Mouse (Mus musculus) cerebellum, adult 2 months (tissue): Measurements from ENCODE around the gene Ctnnbl1. TPM values are rescaled to one million over a fixed set of nuclear protein-coding genes. Genes with fewer than 3 reads are reported as not detected.

ENCODE experiments used
- DNase-seq, 2 experiments: peaks; one replicate each; pipeline ENCODE4 v3.0.0; 2021
- H3K27ac ChIP-seq: fragments of 200-500 bp; 2 replicates; pipeline ENCODE4 v1.5.1; 2012; ENCODE audit warnings: low read length, control low read depth, inconsistent platforms; ENCODE audit not compliant: insufficient read depth
- H3K27me3 ChIP-seq: fragments of 200-500 bp; 2 replicates; pipeline ENCODE4 v1.6.1; 2012; ENCODE audit warnings: inconsistent platforms, mild to moderate bottlenecking, low read length, moderate library complexity; ENCODE audit not compliant: control insufficient read depth, insufficient read depth
- H3K4me1 ChIP-seq: fragments of 200-500 bp; 2 replicates; pipeline ENCODE4 v1.6.1; 2011; ENCODE audit warnings: low read length; ENCODE audit not compliant: control insufficient read depth, insufficient read depth
- H3K4me3 ChIP-seq: fragments of 200-500 bp; replicated peaks from 2 replicates; pipeline ENCODE3; 2011; ENCODE audit warnings: mild to moderate bottlenecking, low read depth, low read length, control low read depth; ENCODE audit not compliant: insufficient read depth
- CTCF ChIP-seq: fragments of 200-500 bp; IDR thresholded peaks from 2 replicates; pipeline ENCODE4 v1.5.1; 2011; ENCODE audit warnings: low read depth, mild to moderate bottlenecking, control low read depth, low read length, moderate library complexity, borderline replicate concordance; ENCODE audit not compliant: insufficient read depth
- POLR2A ChIP-seq: fragments of 200-500 bp; IDR thresholded peaks from 2 replicates; pipeline ENCODE4 v1.6.1; 2011; ENCODE audit warnings: low read length, control low read depth, borderline replicate concordance; ENCODE audit not compliant: insufficient read depth
- whole genome bisulfite sequencing: fragments of 180-500 bp; shearing (Covaris S2); methylation state at CpG from one replicate; pipeline ENCODE4 v1.1.7; 2018; 5-methylcytosine and 5-hydroxymethylcytosine counted together
- polyA plus RNA-seq: library from polyadenylated mRNA; depleted of rRNA; stranded (reverse); fragments of >200 nt; gene quantifications from 2 replicates; pipeline ENCODE4 v1.2.3, GENCODE M21; 2012; rRNA removed

Ctnnbl1 gene
- polyA plus RNA-seq = 30.0 and 31.6 TPM in 2 replicates

DNA sequence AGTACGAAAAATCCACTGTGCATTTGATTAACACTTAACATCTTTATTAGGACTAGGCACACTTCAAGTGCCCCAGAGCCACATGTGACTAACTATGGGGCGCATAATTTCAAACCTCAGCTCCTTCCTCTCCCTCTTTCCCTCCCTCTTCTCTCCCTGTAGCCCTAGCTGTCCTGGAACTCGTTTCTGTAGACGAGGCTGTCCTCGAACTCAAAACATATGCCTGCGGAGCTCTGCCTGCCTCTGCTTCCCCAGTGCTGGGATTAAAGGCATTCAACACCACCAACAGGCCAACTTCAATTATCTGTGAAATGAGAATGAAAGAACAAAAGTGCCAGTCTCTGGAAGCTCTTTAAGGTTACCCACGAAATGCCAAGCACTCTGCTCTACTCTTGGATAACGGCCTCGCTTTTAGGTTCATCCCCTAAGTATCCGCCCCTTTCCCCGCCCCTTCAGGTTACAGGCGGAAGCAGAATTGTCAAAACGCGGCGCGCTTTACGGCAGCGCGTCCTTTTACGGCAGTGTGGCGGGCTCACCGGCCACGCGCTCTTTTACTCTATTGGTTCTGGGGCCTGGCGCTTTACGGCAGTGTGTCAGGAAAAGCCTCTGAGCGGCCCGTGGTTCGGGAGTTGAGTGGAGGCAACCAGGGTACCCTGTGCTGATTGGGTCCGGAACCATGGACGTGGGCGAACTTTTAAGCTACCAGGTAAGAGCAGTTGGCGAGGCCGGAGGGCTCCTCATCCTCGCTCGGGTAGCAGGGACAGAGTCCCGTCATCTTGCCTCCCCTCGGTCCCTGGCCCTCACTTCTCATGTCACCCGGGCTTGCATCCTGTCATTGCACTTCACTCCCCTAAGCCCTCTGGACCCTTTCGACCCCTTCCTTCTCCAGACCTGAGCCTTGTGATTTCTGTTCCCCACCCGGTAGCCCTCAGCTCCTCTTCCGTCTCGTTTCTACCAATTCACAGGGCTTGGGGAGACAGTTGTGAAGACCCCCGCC lies at the start of gene Ctnnbl1:
TSS of gene Ctnnbl1 (plus strand) at position 548 of the 997 bp plus-strand sequence.
- no peaks in the 10 kb centered on the region for H3K27me3 ChIP-seq
- no peak within 1 kb of the TSS for H3K27ac ChIP-seq
- WGBS = 11% methylated on average over 44 of the region's 44 CpGs
- DNase-seq = peak; percentile 99 to 100
- no peaks in the 10 kb centered on the region; the same call in 1 of the 2 replicates for H3K4me1 ChIP-seq
- H3K4me3 ChIP-seq = peak within 1 kb of the TSS; percentile 98
- TF ChIP-seq CTCF (no peak), POLR2A (peak; percentile 72; the same call in 1 of the 2 replicates)

- Histone ChIP-seq H3K27me3 (no peaks in the 10 kb centered on the region), H3K27ac (no peak overlapping the region), H3K4me1 (no peaks in the 10 kb centered on the region), H3K4me3 (no peak overlapping the region)
- 42% methylated on average over 3 of the region's 3 CpGs for WGBS
- no peak for DNase-seq
- TF ChIP-seq CTCF (no peak), POLR2A (no peak)
Measured at GRCm38 (mm10) chr2:157687506-157687905, 49.7 kb upstream of the Ctnnbl1 start.

DNA sequence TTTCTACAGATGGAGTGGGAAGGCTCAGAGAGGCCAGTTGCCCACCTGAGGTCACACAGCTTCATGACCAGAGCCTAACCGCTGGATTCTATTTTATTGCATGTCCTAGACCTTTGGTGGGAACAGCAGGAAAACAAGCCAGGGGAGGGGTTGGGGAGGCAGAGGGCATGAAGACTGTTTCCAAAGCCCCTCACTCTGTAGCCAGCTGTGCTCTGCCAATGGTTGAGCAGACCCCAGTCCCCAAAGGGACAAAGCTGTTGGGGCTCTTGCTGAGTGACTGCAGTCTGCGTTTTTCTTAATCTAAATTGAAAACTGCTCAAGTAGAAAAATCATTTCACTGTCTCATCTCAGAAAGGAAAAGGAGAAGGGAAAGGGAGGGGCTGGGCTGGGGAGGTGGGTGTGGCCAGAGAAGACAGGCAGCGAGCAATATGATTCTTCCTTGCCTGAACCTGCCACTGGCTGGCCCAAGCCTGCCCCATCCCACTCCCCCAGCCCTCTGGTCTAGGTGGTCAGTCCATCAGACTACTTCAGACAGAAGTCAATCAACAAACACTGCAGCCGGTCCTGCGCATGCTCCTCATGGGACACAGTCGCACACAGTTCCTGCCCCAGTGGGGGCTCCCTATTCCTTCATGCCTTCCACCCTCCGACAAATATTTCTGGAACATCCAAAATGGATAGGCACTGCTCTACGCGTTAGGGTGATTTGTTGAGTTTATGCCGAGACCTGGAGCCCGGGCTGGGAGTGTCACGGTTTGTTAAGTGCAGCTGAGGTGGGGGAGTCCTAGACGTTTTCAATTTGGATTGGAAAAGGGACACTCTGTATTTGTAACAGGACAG lies 45.7 kb upstream of the Ctnnbl1 start:
- no peak for DNase-seq
- no peaks in the 10 kb centered on the region for H3K27me3 ChIP-seq
- H3K4me1 ChIP-seq = no peaks in the 10 kb centered on the region
- no peak overlapping the region for H3K4me3 ChIP-seq
- 46% methylated on average over 13 of the region's 13 CpGs for WGBS
- no peak overlapping the region for H3K27ac ChIP-seq
- TF ChIP-seq CTCF (no peak), POLR2A (no peak)

- DNase-seq = no peak
- Histone ChIP-seq H3K4me1 (no peaks in the 10 kb centered on the region), H3K27me3 (no peaks in the 10 kb centered on the region), H3K4me3 (no peak overlapping the region), H3K27ac (no peak overlapping the region)
- 35% methylated on average over 17 of the region's 17 CpGs for WGBS
- no peak for TF ChIP-seq POLR2A
- no peak for TF ChIP-seq CTCF
Measured at GRCm38 (mm10) chr2:157692365-157692932, 44.8 kb upstream of the Ctnnbl1 start.

GRCm38 (mm10) chr2:157693576-157693975 lies 43.6 kb upstream of the Ctnnbl1 start:
- H3K27ac ChIP-seq = no peak overlapping the region
- H3K4me3 ChIP-seq = no peak overlapping the region
- H3K4me1 ChIP-seq = no peaks in the 10 kb centered on the region
- H3K27me3 ChIP-seq = no peaks in the 10 kb centered on the region
- no peak for TF ChIP-seq POLR2A
- TF ChIP-seq CTCF = no peak
- no peak for DNase-seq
- WGBS = 87% methylated on average over 3 of the region's 3 CpGs

DNA sequence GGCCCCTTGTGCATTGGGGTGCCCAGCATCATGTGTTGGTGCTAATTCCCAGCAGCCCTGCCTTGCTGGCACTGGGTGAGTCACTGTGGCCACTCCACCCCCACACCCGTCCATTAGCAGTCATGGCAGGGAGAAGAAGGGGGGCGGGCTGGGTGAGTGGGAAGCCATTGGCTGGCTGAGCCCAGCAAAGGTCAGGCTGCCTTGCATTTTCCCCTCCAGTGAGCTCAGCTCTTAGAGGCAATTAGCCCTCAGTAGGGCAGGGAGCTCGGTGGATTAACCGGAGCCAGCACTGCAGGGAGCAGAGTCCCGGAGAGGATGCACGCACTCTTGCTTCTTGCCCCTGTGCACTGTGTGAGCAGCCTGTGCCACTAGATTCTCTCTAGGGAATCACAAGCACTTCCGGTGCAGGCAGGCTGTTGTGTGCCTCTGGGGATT lies 40.9 kb upstream of the Ctnnbl1 start:
- no peak for TF ChIP-seq CTCF
- Histone ChIP-seq H3K4me3 (no peak overlapping the region), H3K4me1 (no peaks in the 10 kb centered on the region), H3K27me3 (no peaks in the 10 kb centered on the region), H3K27ac (no peak overlapping the region)
- 23% methylated on average over 7 of the region's 7 CpGs for WGBS
- peak in 1 of 2 experiments; percentile 20 for DNase-seq

- Histone ChIP-seq H3K4me1 (peaks cover 9% of the 10 kb centered on the region), H3K27ac (no peak overlapping the region), H3K27me3 (no peaks in the 10 kb centered on the region), H3K4me3 (no peak overlapping the region)
- WGBS = 34% methylated on average over 8 of the region's 8 CpGs
- no peak for TF ChIP-seq CTCF
- TF ChIP-seq POLR2A = no peak
- no peak for DNase-seq
Measured at GRCm38 (mm10) chr2:157703155-157703554, 34.0 kb upstream of the Ctnnbl1 start.
